ENCODE assay signal across 12 mouse cellular contexts in the genomic region with DNA sequence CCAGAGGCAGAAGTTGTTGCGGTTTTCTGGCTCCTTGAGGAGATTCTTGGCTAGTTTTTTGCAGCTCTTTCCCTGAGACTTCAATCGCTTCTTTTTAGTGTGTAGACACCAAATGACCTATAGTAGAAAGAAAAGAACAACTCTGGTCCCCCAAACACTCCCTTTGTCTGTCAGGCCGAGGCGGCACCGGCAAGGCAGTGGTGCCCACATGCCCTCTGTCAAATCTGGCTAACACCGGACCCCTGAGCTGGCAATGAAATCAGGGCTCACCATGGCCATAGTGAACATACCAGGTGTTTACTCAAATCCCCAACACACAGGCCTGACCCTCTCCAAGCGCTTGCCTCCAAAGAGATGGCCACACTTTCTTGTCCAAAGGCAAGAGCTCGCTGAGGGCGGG. TPM values are rescaled to one million over a fixed set of nuclear protein-coding genes. Genes with fewer than 3 reads are reported as not detected.
DNase-seq lines count a peak whose midpoint lies in the region; ATAC-seq and TF ChIP-seq lines count a peak whose summit lies in the region.
"Had no signal": no experiment of that assay in that cellular context is flagged by ENCODE, and none has a peak within 500 bp of the region (broad histone marks: within the 10 kb centered on the region; RNA-seq: fewer than 3 reads in every experiment).

No protein-coding gene starts in this region.

- H3K27me3 ChIP-seq in forebrain, embryonic 16.5 days (replicated peaks; ENCODE audit: control insufficient read depth, insufficient read depth, low read length) = no peaks in the 10 kb centered on the region
- H3K27me3 ChIP-seq in forebrain, postnatal 0 days (ENCODE audit: insufficient read depth, low read length) = no peaks in the 10 kb centered on the region
- H3K27me3 ChIP-seq in kidney, embryonic 14.5 days (ENCODE audit: control insufficient read depth, insufficient read depth, low read length) = no peaks in the 10 kb centered on the region
- no peaks in the 10 kb centered on the region for H3K27me3 ChIP-seq in kidney, embryonic 15.5 days
- H3K27me3 ChIP-seq: CH12.LX, Patski had no signal

- ATAC-seq in forebrain, embryonic 16.5 days = 0 out of 2 replicates have a peak, but pooled peaks have one; percentile 15
- ATAC-seq in forebrain, postnatal 0 days = no peak
- ATAC-seq in kidney, embryonic 14.5 days (ENCODE audit: low FRiP score, low TSS enrichment) = 0 out of 2 replicates have a peak, but pooled peaks have one; percentile 18
- ATAC-seq in kidney, embryonic 15.5 days (replicated peaks; ENCODE audit: low FRiP score) = no peak
- ATAC-seq: Patski had no signal

- no peaks in the 10 kb centered on the region for H3K4me1 ChIP-seq in forebrain, embryonic 16.5 days (replicated peaks; ENCODE audit: control insufficient read depth, insufficient read depth, low read length)
- no peaks in the 10 kb centered on the region for H3K4me1 ChIP-seq in forebrain, postnatal 0 days (ENCODE audit: insufficient read depth)
- peaks cover 23% of the 10 kb centered on the region; the same call in 1 of the 2 replicates for H3K4me1 ChIP-seq in kidney, embryonic 14.5 days (ENCODE audit: control insufficient read depth, insufficient read depth, low read length)
- peaks cover 29% of the 10 kb centered on the region for H3K4me1 ChIP-seq in kidney, embryonic 15.5 days

- H3K9ac ChIP-seq in forebrain, embryonic 16.5 days (replicated peaks; ENCODE audit: low read depth, low read length) = no peak overlapping the region
- no peak overlapping the region for H3K9ac ChIP-seq in forebrain, postnatal 0 days
- no peak overlapping the region for H3K9ac ChIP-seq in kidney, embryonic 14.5 days (ENCODE audit: low read depth, low read length)
- no peak overlapping the region for H3K9ac ChIP-seq in kidney, embryonic 15.5 days

- H3K36me3 ChIP-seq in forebrain, embryonic 16.5 days (ENCODE audit: control insufficient read depth, insufficient read depth) = peaks cover 27% of the 10 kb centered on the region
- H3K36me3 ChIP-seq in forebrain, postnatal 0 days (ENCODE audit: insufficient read depth) = peaks cover 67% of the 10 kb centered on the region
- peaks cover 71% of the 10 kb centered on the region for H3K36me3 ChIP-seq in kidney, embryonic 14.5 days (ENCODE audit: control insufficient read depth, insufficient read depth, low read length)
- H3K36me3 ChIP-seq in kidney, embryonic 15.5 days = peaks cover 88% of the 10 kb centered on the region

- H3K4me3 ChIP-seq in forebrain, embryonic 16.5 days (replicated peaks; ENCODE audit: low read length) = no peak overlapping the region
- no peak overlapping the region for H3K4me3 ChIP-seq in forebrain, postnatal 0 days (ENCODE audit: low read depth, low read length)
- no peak overlapping the region for H3K4me3 ChIP-seq in kidney, embryonic 14.5 days (ENCODE audit: low read length)
- no peak overlapping the region for H3K4me3 ChIP-seq in kidney, embryonic 15.5 days (replicated peaks)
- no peak overlapping the region for H3K4me3 ChIP-seq in layer of hippocampus, adult 2 months

- 91% methylated on average over 9 of the region's 9 CpGs for WGBS in forebrain, embryonic 16.5 days
- WGBS in forebrain, postnatal 0 days = 90% methylated on average over 9 of the region's 9 CpGs
- 92% methylated on average over 9 of the region's 9 CpGs for WGBS in kidney, embryonic 14.5 days
- WGBS in kidney, embryonic 15.5 days = 96% methylated on average over 9 of the region's 9 CpGs

- H3K4me2 ChIP-seq in forebrain, embryonic 16.5 days (ENCODE audit: low read length) = no peak overlapping the region
- no peak overlapping the region for H3K4me2 ChIP-seq in forebrain, postnatal 0 days (ENCODE audit: low read depth)
- H3K4me2 ChIP-seq in kidney, embryonic 14.5 days (replicated peaks; ENCODE audit: low read depth, low read length) = no peak overlapping the region
- no peak overlapping the region for H3K4me2 ChIP-seq in kidney, embryonic 15.5 days

- H3K9me3 ChIP-seq in forebrain, embryonic 16.5 days (ENCODE audit: control insufficient read depth, low read length) = no peaks in the 10 kb centered on the region
- no peaks in the 10 kb centered on the region for H3K9me3 ChIP-seq in forebrain, postnatal 0 days (ENCODE audit: low read length)
- H3K9me3 ChIP-seq in kidney, embryonic 14.5 days (ENCODE audit: control insufficient read depth, low read length) = no peaks in the 10 kb centered on the region
- no peaks in the 10 kb centered on the region for H3K9me3 ChIP-seq in kidney, embryonic 15.5 days (replicated peaks)
- H3K9me3 ChIP-seq: G1E had no signal

- no peak for TF ChIP-seq CTCF in forebrain, postnatal 0 days (IDR thresholded peaks at IDR 0.05; ENCODE audit: low read depth)
- no peak for TF ChIP-seq CTCF in layer of hippocampus, adult 2 months (conservative IDR thresholded peaks at IDR 0.05)

- DNase-seq in forebrain, postnatal 0 days = no peak
- peak; percentile 90 for DNase-seq in heart, adult 11 months
- no peak for DNase-seq in heart, postnatal 36 days
- DNase-seq in layer of hippocampus, adult 2 months (ENCODE audit: low spot score in 2 of 2) = no peak
- DNase-seq in layer of hippocampus, postnatal 10 days (ENCODE audit: low spot score in 2 of 2) = no peak
- DNase-seq: adrenal gland, adult 8-10 months had no signal

- no peak overlapping the region for H3K27ac ChIP-seq in forebrain, embryonic 16.5 days (ENCODE audit: low read length)
- no peak overlapping the region for H3K27ac ChIP-seq in forebrain, postnatal 0 days (ENCODE audit: low read depth, low read length)
- H3K27ac ChIP-seq in kidney, embryonic 14.5 days (ENCODE audit: low read depth, low read length) = no peak overlapping the region
- H3K27ac ChIP-seq in kidney, embryonic 15.5 days = no peak overlapping the region
- H3K27ac ChIP-seq in layer of hippocampus, adult 2 months = peak overlapping the region; percentile 3; the same call in 1 of the 2 replicates

- intact Hi-C loops in heart, postnatal 36 days (cut with DNase I) = loop anchor here (2.0 kb wide), 1 partner anchor 208 kb away; no protein-coding TSS in a partner anchor

RNA-seq across cellular contexts. Expression of gene Psmc1, which starts 21.2 kb away (rescaled TPM):
- polyA plus RNA-seq in forebrain, embryonic 16.5 days (2015; fragmentation: Nextera tagmentation; extraction: Ambion mirVana) = 275 and 276 TPM in 2 replicates
- 152 and 176 TPM in 2 replicates for total RNA-seq in forebrain, postnatal 0 days (2014; rRNA removed)
- 281 and 298 TPM in 2 replicates for polyA plus RNA-seq in forebrain, postnatal 0 days (2015; fragmentation: Nextera tagmentation; extraction: Ambion mirVana)
- 100 to 1,000 TPM; 129 to 147 TPM for total RNA-seq in heart, postnatal 36 days (2021)
- 324 and 348 TPM in 2 replicates for polyA plus RNA-seq in kidney, embryonic 14.5 days (2014; fragmentation: Nextera tagmentation; extraction: Ambion mirVana)
- 302 and 304 TPM in 2 replicates for polyA plus RNA-seq in kidney, embryonic 15.5 days (2015; fragmentation: Nextera tagmentation; extraction: Ambion mirVana)
- 100 to 1,000 TPM; 185 to 207 TPM for total RNA-seq in layer of hippocampus, adult 2 months (2021)
- total RNA-seq in layer of hippocampus, postnatal 10 days (2021) = 100 to 1,000 TPM; 207 to 211 TPM

RNA-seq across cellular contexts. Expression of gene Nrde2, which starts 28.3 kb away (rescaled TPM):
- polyA plus RNA-seq in forebrain, embryonic 16.5 days (2015; fragmentation: Nextera tagmentation; extraction: Ambion mirVana) = 15.7 and 16.8 TPM in 2 replicates
- total RNA-seq in forebrain, postnatal 0 days (2014; rRNA removed) = 24.3 and 25.1 TPM in 2 replicates
- polyA plus RNA-seq in forebrain, postnatal 0 days (2015; fragmentation: Nextera tagmentation; extraction: Ambion mirVana) = 13.1 and 13.3 TPM in 2 replicates
- total RNA-seq in heart, postnatal 36 days (2021) = 10 to 100 TPM; 10.4 to 11.5 TPM
- polyA plus RNA-seq in kidney, embryonic 14.5 days (2014; fragmentation: Nextera tagmentation; extraction: Ambion mirVana) = 11.7 and 20.1 TPM in 2 replicates
- polyA plus RNA-seq in kidney, embryonic 15.5 days (2015; fragmentation: Nextera tagmentation; extraction: Ambion mirVana) = 18.4 and 18.9 TPM in 2 replicates
- 10 to 100 TPM; 23.8 to 24.3 TPM for total RNA-seq in layer of hippocampus, adult 2 months (2021)
- total RNA-seq in layer of hippocampus, postnatal 10 days (2021) = 10 to 100 TPM; 17.1 to 19.0 TPM

Comparison
In these comparisons a context has a peak if more than half of its experiments do, and no peak if none do; other contexts are left out.
1. ATAC-seq: peak in forebrain, embryonic 16.5 days (single experiment) and kidney, embryonic 14.5 days (single experiment); none in forebrain, postnatal 0 days (single experiment) and kidney, embryonic 15.5 days (single experiment).